Mouse (Mus musculus): ENCODE measurements around the gene Vav3.

- TF ChIP-seq GATA1 (IDR thresholded peaks at IDR 0.05; ENCODE audit: borderline replicate concordance, low read length) (no peak), FLI1 (IDR thresholded peaks at IDR 0.05; ENCODE audit: low read length) (no peak)
Observed at GRCm38 (mm10) chr3:109537686-109538085, 197.2 kb downstream of the Vav3 start.
